Mouse (Mus musculus) telencephalon, adult 2 months (tissue): ENCODE data around the gene Bmp5.

Experiments
- DNase-seq: peaks from one replicate; pipeline ENCODE4 v3.0.0-alpha.2; 2011; ENCODE audit warnings: low read depth, low spot score

Gene Bmp5

GRCm38 (mm10) chr9:75840841-75841240, 65.7 kb downstream of the Bmp5 start:
- no peak for DNase-seq

- no peak for DNase-seq
These were observed 70.8 kb downstream of the Bmp5 start for GRCm38 (mm10) chr9:75846010-75846409.

GRCm38 (mm10) chr9:75850670-75851228, 75.6 kb downstream of the Bmp5 start:
- DNase-seq = no peak

GRCm38 (mm10) chr9:75858161-75858560, 83.0 kb downstream of the Bmp5 start:
- no peak for DNase-seq

- DNase-seq = no peak
These were observed 83.8 kb downstream of the Bmp5 start for GRCm38 (mm10) chr9:75858939-75859338.

GRCm38 (mm10) chr9:75870332-75871177, 95.4 kb downstream of the Bmp5 start:
- DNase-seq = no peak

- no peak for DNase-seq
These were observed 101.2 kb downstream of the Bmp5 start for GRCm38 (mm10) chr9:75876333-75876732.

GRCm38 (mm10) chr9:75883481-75884190, 108.5 kb downstream of the Bmp5 start:
- no peak for DNase-seq

GRCm38 (mm10) chr9:75886801-75887544, 111.8 kb downstream of the Bmp5 start:
- no peak for DNase-seq

GRCm38 (mm10) chr9:75896918-75897317, 121.8 kb downstream of the Bmp5 start:
- DNase-seq = no peak

- no peak for DNase-seq
These were observed 122.9 kb downstream of the Bmp5 start for GRCm38 (mm10) chr9:75898022-75898421.

GRCm38 (mm10) chr9:75901219-75901618, 126.1 kb downstream of the Bmp5 start:
- no peak for DNase-seq

GRCm38 (mm10) chr9:75905497-75905896, 130.3 kb downstream of the Bmp5 start:
- no peak for DNase-seq

- peak; percentile 13 for DNase-seq
These were observed 135.1 kb downstream of the Bmp5 start for GRCm38 (mm10) chr9:75910112-75910799.

- no peak for DNase-seq
These were observed 136.4 kb downstream of the Bmp5 start for GRCm38 (mm10) chr9:75911542-75911941.

- no peak for DNase-seq
These were observed 140.9 kb downstream of the Bmp5 start for GRCm38 (mm10) chr9:75916027-75916426.

GRCm38 (mm10) chr9:75927196-75927880, 152.2 kb downstream of the Bmp5 start:
- DNase-seq = no peak

GRCm38 (mm10) chr9:75928068-75928467, 152.9 kb downstream of the Bmp5 start:
- DNase-seq = no peak

GRCm38 (mm10) chr9:75944663-75945062, 169.5 kb downstream of the Bmp5 start:
- DNase-seq = no peak
